Mouse (Mus musculus) lung, postnatal 0 days (tissue): ENCODE data around the gene Mrgprb2. TPM values are rescaled to one million over a fixed set of nuclear protein-coding genes. Genes with fewer than 3 reads are reported as not detected.

ENCODE experiments used
- ATAC-seq: fragments of 200-750 bp; cut with Nextera tagmentation; 2 replicates; pipeline ENCODE4 v1.8.0; 2017; ENCODE audit warnings: moderate library complexity
- DNase-seq: peaks from one replicate; pipeline ENCODE4 v3.0.0-alpha.2; 2016; ENCODE audit warnings: low spot score
- H3K27ac ChIP-seq: fragments of 300-500 bp; sonication (generic); 2 replicates; pipeline ENCODE4 v1.5.1; 2014; ENCODE audit warnings: antibody characterized with exemption, mild to moderate bottlenecking, low read length, mixed read lengths
- H3K27me3 ChIP-seq: fragments of 300-500 bp; sonication (generic); replicated peaks from 2 replicates; pipeline ENCODE4 v1.6.1; 2014; ENCODE audit warnings: low read length, mixed read lengths; ENCODE audit not compliant: insufficient read depth
- H3K36me3 ChIP-seq: fragments of 300-500 bp; sonication (generic); 2 replicates; pipeline ENCODE4 v1.6.1; 2014; ENCODE audit warnings: low read length, mixed read lengths; ENCODE audit not compliant: insufficient read depth
- H3K4me1 ChIP-seq: fragments of 300-500 bp; sonication (generic); 2 replicates; pipeline ENCODE4 v1.6.1; 2014; ENCODE audit warnings: antibody characterized with exemption, low read depth, low read length, mixed read lengths; ENCODE audit not compliant: insufficient read depth
- H3K4me2 ChIP-seq: fragments of 300-500 bp; sonication (generic); replicated peaks from 2 replicates; pipeline ENCODE4 v1.6.1; 2014; ENCODE audit warnings: low read depth, mild to moderate bottlenecking, low read length, moderate library complexity, mixed read lengths
- H3K4me3 ChIP-seq: fragments of 300-500 bp; sonication (generic); 2 replicates; pipeline ENCODE4 v1.5.1; 2014; ENCODE audit warnings: low read depth, low read length
- H3K9ac ChIP-seq: fragments of 300-500 bp; sonication (generic); replicated peaks from 2 replicates; pipeline ENCODE4 v1.6.1; 2014; ENCODE audit warnings: low read depth, mild to moderate bottlenecking
- H3K9me3 ChIP-seq: fragments of 300-500 bp; sonication (generic); 2 replicates; pipeline ENCODE4 v1.6.1; 2016; ENCODE audit warnings: low read length, mixed read lengths
- CTCF ChIP-seq: IDR thresholded peaks from 2 replicates; pipeline ENCODE4 v1.5.1; 2016; ENCODE audit warnings: antibody characterized with exemption, mild to moderate bottlenecking
- EP300 ChIP-seq: IDR thresholded peaks from 2 replicates; pipeline ENCODE4 v1.6.1; 2016; ENCODE audit warnings: antibody characterized with exemption, mild to moderate bottlenecking, control low read depth
- polyA plus RNA-seq: library from polyadenylated mRNA; unstranded; fragments of >200 nt; fragmentation: Nextera tagmentation; extraction: Ambion mirVana; gene quantifications from 2 replicates; pipeline ENCODE4 v1.2.1, GENCODE M21; 2015

The Mrgprb2 gene
- polyA plus RNA-seq, result 0.11 and 0.17 TPM in 2 replicates

DNA sequence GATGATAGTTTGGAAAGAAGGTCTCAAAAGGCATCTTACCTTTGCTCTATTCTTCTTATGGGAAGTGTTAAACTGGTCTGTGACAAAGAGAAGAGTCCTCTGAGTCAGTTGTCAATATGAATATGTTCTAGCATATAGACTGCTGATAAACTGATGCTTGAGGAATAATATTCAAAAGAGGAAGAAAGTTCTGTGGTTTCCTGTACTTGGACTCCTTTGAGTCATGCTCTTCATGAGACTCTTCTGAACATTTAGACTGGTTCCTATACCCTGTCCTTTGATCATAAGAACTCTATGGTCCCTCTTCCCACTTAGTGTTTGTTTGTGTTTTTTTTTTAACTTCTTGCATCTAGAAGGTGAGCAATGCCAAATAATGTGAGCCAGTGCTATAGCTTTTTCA lies at the start of gene Mrgprb2:
Gene Mrgprb2, minus strand, starts transcription at position 101 of the 400 bp plus-strand sequence.
- no peak within 1 kb of the TSS for H3K4me3 ChIP-seq
- ATAC-seq, result no peak
- H3K27me3 ChIP-seq, result no peaks in the 10 kb centered on the region
- H3K27ac ChIP-seq, result no peak within 1 kb of the TSS
- DNase-seq, result no peak
- H3K9me3 ChIP-seq, result no peaks in the 10 kb centered on the region
- H3K36me3 ChIP-seq, result no peaks in the 10 kb centered on the region
- no peak for TF ChIP-seq EP300
- TF ChIP-seq CTCF, result no peak
- no peak within 1 kb of the TSS for H3K4me2 ChIP-seq
- no peak within 1 kb of the TSS for H3K9ac ChIP-seq
- H3K4me1 ChIP-seq, result no peaks in the 10 kb centered on the region

Other genes starting within 250 kb of the Mrgprb2 start
- not detected in 2 replicates for gene Mrgprb8, start 169.6 kb downstream of the Mrgprb2 start, polyA plus RNA-seq
- gene Mrgprb1, start 101.7 kb downstream of the Mrgprb2 start, polyA plus RNA-seq, result 0.12 TPM in 1 of 2 replicates, not detected in the other
- 0.07 TPM in 1 of 2 replicates, not detected in the other for gene Mrgprx2, start 58.8 kb downstream of the Mrgprb2 start, polyA plus RNA-seq
- gene Mrgprb3, start 85.7 kb upstream of the Mrgprb2 start, polyA plus RNA-seq, result not detected in 2 replicates
- gene Zdhhc13, start 230.9 kb upstream of the Mrgprb2 start, polyA plus RNA-seq, result 15.5 and 15.7 TPM in 2 replicates